In the genomic region with DNA sequence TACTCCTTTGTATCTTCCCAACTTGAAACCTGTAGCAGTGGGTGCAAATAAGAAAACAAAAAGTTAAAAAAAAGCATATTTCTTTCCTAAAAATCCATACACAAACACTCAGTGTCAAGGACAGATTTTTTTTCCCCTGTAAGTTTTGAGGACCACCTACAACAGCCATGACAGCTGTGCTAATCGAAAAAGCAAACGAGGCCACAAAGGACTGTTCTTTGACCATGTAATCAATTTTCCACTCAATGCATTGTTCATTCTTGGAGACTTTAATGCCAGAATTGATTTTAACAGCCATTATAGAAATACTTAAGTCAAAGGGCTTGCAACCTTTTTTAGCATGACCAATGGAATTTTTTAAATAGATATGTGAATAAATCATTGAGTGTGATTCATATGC, we compare ENCODE assay signal across 13 mouse cellular contexts.
"Had no signal": no experiment of that assay in that cellular context is flagged by ENCODE, and none has a peak within 500 bp of the region (broad histone marks: within the 10 kb centered on the region; RNA-seq: fewer than 3 reads in every experiment).

No protein-coding gene starts in this region.

- ATAC-seq: intestine, embryonic 15.5 days; liver, embryonic 12.5 days had no signal

- H3K9me3 ChIP-seq: intestine, embryonic 15.5 days; kidney, embryonic 15.5 days; limb, embryonic 10.5 days; liver, embryonic 12.5 days; lung, embryonic 15.5 days; megakaryocyte, embryonic 14.5 days had no signal

- H3K36me3 ChIP-seq: intestine, embryonic 15.5 days; kidney, embryonic 15.5 days; limb, embryonic 10.5 days; liver, embryonic 12.5 days; lung, embryonic 15.5 days had no signal

- H3K27me3 ChIP-seq: intestine, embryonic 15.5 days; kidney, embryonic 15.5 days; liver, embryonic 12.5 days; lung, embryonic 15.5 days; megakaryocyte, embryonic 14.5 days had no signal

- H3K4me3 ChIP-seq: intestine, embryonic 15.5 days; kidney, embryonic 15.5 days; limb, embryonic 10.5 days; liver, embryonic 12.5 days; lung, embryonic 15.5 days; megakaryocyte, embryonic 14.5 days had no signal

- H3K9ac ChIP-seq: intestine, embryonic 15.5 days; kidney, embryonic 15.5 days; liver, embryonic 12.5 days; lung, embryonic 15.5 days had no signal

- H3K4me2 ChIP-seq: intestine, embryonic 15.5 days; kidney, embryonic 15.5 days; liver, embryonic 12.5 days; lung, embryonic 15.5 days had no signal

- H3K27ac ChIP-seq: intestine, embryonic 15.5 days; kidney, embryonic 15.5 days; limb, embryonic 10.5 days; liver, embryonic 12.5 days; lung, embryonic 15.5 days; macrophage had no signal

- DNase-seq: kidney, adult 18-20 months; kidney, postnatal 14 days; lung, postnatal 14 days; right cerebral cortex, adult 18-20 months; right cerebral cortex, postnatal 25 days; thymus, postnatal 36 days had no signal

- H3K4me1 ChIP-seq: intestine, embryonic 15.5 days; kidney, embryonic 15.5 days; limb, embryonic 10.5 days; liver, embryonic 12.5 days; lung, embryonic 15.5 days; megakaryocyte, embryonic 14.5 days had no signal
